Comparison of ENCODE assay signal across 20 mouse cellular contexts in the genomic region with DNA sequence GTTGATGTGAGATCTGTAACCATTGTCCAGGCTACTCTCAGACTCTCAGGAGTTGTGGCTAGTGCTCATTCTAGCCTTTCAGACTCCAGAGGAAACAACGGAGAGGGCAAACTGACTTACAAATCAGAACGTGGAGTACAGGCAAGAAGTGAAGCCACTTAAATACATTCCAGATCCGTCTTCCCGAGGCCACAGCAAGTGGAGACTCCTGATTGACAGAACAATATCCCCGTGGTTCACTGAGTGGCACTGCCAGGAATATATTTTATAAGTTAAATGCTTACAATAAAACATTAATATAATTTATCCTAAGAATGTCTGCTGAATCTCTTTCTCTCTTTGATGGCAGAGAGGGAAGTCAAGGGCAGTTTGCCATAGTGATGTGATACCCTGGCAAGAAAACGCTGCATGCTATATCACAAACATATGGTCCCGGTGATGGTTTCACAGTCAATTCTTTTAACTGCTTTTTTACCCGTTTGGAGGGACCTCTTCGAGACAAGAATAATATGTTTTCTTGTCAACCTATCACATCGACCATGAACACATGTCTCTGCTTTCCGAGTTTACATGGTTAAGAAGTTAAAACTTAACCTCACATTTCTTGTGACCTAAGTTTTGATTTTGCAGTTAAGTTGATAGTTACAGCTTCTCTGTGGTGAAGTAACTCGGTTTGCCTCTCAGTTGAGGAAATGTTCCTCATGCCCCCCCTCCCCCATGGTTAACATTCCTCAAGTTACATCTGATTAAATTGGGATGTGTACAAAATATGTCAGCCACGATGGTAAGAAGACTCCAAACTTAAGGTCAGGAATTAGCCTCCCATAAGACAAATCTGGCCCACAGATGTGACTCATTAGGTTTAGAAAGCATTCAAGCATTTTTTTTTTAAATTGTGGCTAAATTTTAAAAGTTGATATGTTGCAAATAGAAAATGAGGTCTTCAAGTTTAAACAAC.
A peak's percentile ranks its signal among the peaks of the same experiment; 100 is the strongest.
DNase-seq lines count a peak whose midpoint lies in the region; ATAC-seq and TF ChIP-seq lines count a peak whose summit lies in the region.
"Had no signal": no experiment of that assay in that cellular context is flagged by ENCODE, and none has a peak within 500 bp of the region (broad histone marks: within the 10 kb centered on the region; RNA-seq: fewer than 3 reads in every experiment).

No protein-coding gene starts in this region.

- WGBS in forebrain, embryonic 10.5 days = 70% methylated on average over 13 of the region's 13 CpGs
- WGBS in forebrain, embryonic 13.5 days = 76% methylated on average over 13 of the region's 13 CpGs
- 70% methylated on average over 13 of the region's 13 CpGs for WGBS in midbrain, embryonic 11.5 days
- 72% methylated on average over 13 of the region's 13 CpGs for WGBS in midbrain, postnatal 0 days
- 72% methylated on average over 13 of the region's 13 CpGs for WGBS in heart, embryonic 10.5 days

- peak overlapping the region; percentile 77 for H3K27ac ChIP-seq in forebrain, embryonic 10.5 days
- no peak overlapping the region for H3K27ac ChIP-seq in forebrain, embryonic 13.5 days
- H3K27ac ChIP-seq in midbrain, embryonic 11.5 days (ENCODE audit: low read depth, low read length) = no peak overlapping the region
- H3K27ac ChIP-seq in midbrain, postnatal 0 days (ENCODE audit: low read depth, low read length) = no peak overlapping the region
- peak overlapping the region; percentile 75 for H3K27ac ChIP-seq in embryonic fibroblast, embryonic 13.5 days (ENCODE audit: insufficient read depth, low read length)
- no peak overlapping the region for H3K27ac ChIP-seq in heart, embryonic 10.5 days
- H3K27ac ChIP-seq: heart, embryonic 15.5 days; hindbrain, embryonic 15.5 days; kidney, embryonic 15.5 days; liver, embryonic 14.5 days; neural tube, embryonic 13.5 days had no signal

- no peak overlapping the region for H3K4me2 ChIP-seq in forebrain, embryonic 13.5 days
- H3K4me2 ChIP-seq in midbrain, embryonic 11.5 days = no peak overlapping the region
- no peak overlapping the region for H3K4me2 ChIP-seq in midbrain, postnatal 0 days (ENCODE audit: low read depth, low read length, poor library complexity, severe bottlenecking)
- H3K4me2 ChIP-seq: heart, embryonic 15.5 days; hindbrain, embryonic 15.5 days; kidney, embryonic 15.5 days; neural tube, embryonic 13.5 days had no signal

- H3K9ac ChIP-seq in forebrain, embryonic 13.5 days = no peak overlapping the region
- H3K9ac ChIP-seq in midbrain, embryonic 11.5 days (ENCODE audit: low read length) = no peak overlapping the region
- H3K9ac ChIP-seq in midbrain, postnatal 0 days (replicated peaks; ENCODE audit: low read length, poor library complexity, severe bottlenecking) = no peak overlapping the region
- H3K9ac ChIP-seq: heart, embryonic 15.5 days; hindbrain, embryonic 15.5 days; kidney, embryonic 15.5 days; liver, embryonic 14.5 days; neural tube, embryonic 13.5 days had no signal

- no peak overlapping the region for H3K4me3 ChIP-seq in forebrain, embryonic 10.5 days
- H3K4me3 ChIP-seq in forebrain, embryonic 13.5 days = no peak overlapping the region
- H3K4me3 ChIP-seq in midbrain, embryonic 11.5 days (ENCODE audit: low read depth, low read length) = no peak overlapping the region
- H3K4me3 ChIP-seq in midbrain, postnatal 0 days (ENCODE audit: low read depth, low read length) = no peak overlapping the region
- H3K4me3 ChIP-seq in embryonic fibroblast, embryonic 13.5 days (ENCODE audit: insufficient read depth, low read length) = no peak overlapping the region
- H3K4me3 ChIP-seq in heart, embryonic 10.5 days = no peak overlapping the region
- H3K4me3 ChIP-seq: heart, embryonic 15.5 days; hindbrain, embryonic 15.5 days; kidney, embryonic 15.5 days; neural tube, embryonic 13.5 days had no signal

- H3K9me3 ChIP-seq in forebrain, embryonic 10.5 days = no peaks in the 10 kb centered on the region
- no peaks in the 10 kb centered on the region for H3K9me3 ChIP-seq in forebrain, embryonic 13.5 days (replicated peaks)
- H3K9me3 ChIP-seq in midbrain, embryonic 11.5 days (ENCODE audit: control insufficient read depth, low read length) = no peaks in the 10 kb centered on the region
- H3K9me3 ChIP-seq in midbrain, postnatal 0 days (ENCODE audit: low read length) = no peaks in the 10 kb centered on the region
- no peaks in the 10 kb centered on the region for H3K9me3 ChIP-seq in heart, embryonic 10.5 days
- H3K9me3 ChIP-seq: heart, embryonic 15.5 days; hindbrain, embryonic 15.5 days; kidney, embryonic 15.5 days; neural tube, embryonic 13.5 days had no signal

- no peak; the same call in 1 of the 2 replicates for TF ChIP-seq POLR2A in embryonic fibroblast, embryonic 13.5 days (IDR thresholded peaks at IDR 0.05; ENCODE audit: low read depth, low read length)

- no peak for ATAC-seq in forebrain, embryonic 13.5 days
- ATAC-seq in midbrain, embryonic 11.5 days (ENCODE audit: low FRiP score) = no peak
- ATAC-seq in midbrain, postnatal 0 days (ENCODE audit: low FRiP score) = no peak
- ATAC-seq: intestine, embryonic 16.5 days; lung, postnatal 0 days had no signal

- no peak for DNase-seq in forebrain, embryonic 10.5 days (ENCODE audit: extremely low spot score, low spot score)
- DNase-seq in midbrain, embryonic 11.5 days (ENCODE audit: low spot score, missing footprints) = peak; percentile 74
- no peak for DNase-seq in midbrain, postnatal 0 days (ENCODE audit: low spot score)
- no peak for DNase-seq in layer of hippocampus, adult 9-11 months
- no peak for DNase-seq in thymus, postnatal 10 days (ENCODE audit: low spot score in 2 of 2)
- no peak for DNase-seq in heart, embryonic 10.5 days (ENCODE audit: low spot score)
- DNase-seq: adrenal gland, postnatal 10 days; cerebellum, adult 8-10 months; heart, adult 18-20 months; right cerebral cortex, postnatal 4 days; thymus, postnatal 4 days had no signal

- TF ChIP-seq CTCF in midbrain, postnatal 0 days (IDR thresholded peaks at IDR 0.05) = no peak
- no peak for TF ChIP-seq CTCF in embryonic fibroblast, embryonic 13.5 days (IDR thresholded peaks at IDR 0.05; ENCODE audit: borderline replicate concordance, insufficient read depth, low read length)

- no peaks in the 10 kb centered on the region for H3K27me3 ChIP-seq in forebrain, embryonic 10.5 days (ENCODE audit: poor library complexity, severe bottlenecking)
- H3K27me3 ChIP-seq in forebrain, embryonic 13.5 days = no peaks in the 10 kb centered on the region
- H3K27me3 ChIP-seq in midbrain, embryonic 11.5 days (ENCODE audit: control insufficient read depth, insufficient read depth, low read length) = no peaks in the 10 kb centered on the region
- no peaks in the 10 kb centered on the region for H3K27me3 ChIP-seq in midbrain, postnatal 0 days (ENCODE audit: insufficient read depth, low read length)
- H3K27me3 ChIP-seq in heart, embryonic 10.5 days (ENCODE audit: insufficient read depth, poor library complexity, severe bottlenecking) = no peaks in the 10 kb centered on the region
- H3K27me3 ChIP-seq: heart, embryonic 15.5 days; hindbrain, embryonic 15.5 days; kidney, embryonic 15.5 days; neural tube, embryonic 13.5 days had no signal

- no peaks in the 10 kb centered on the region for H3K36me3 ChIP-seq in forebrain, embryonic 10.5 days (replicated peaks)
- H3K36me3 ChIP-seq in forebrain, embryonic 13.5 days (ENCODE audit: poor library complexity, severe bottlenecking) = no peaks in the 10 kb centered on the region
- no peaks in the 10 kb centered on the region for H3K36me3 ChIP-seq in midbrain, embryonic 11.5 days (ENCODE audit: control insufficient read depth, insufficient read depth, low read length)
- H3K36me3 ChIP-seq in midbrain, postnatal 0 days (ENCODE audit: insufficient read depth, low read length) = no peaks in the 10 kb centered on the region
- no peaks in the 10 kb centered on the region for H3K36me3 ChIP-seq in heart, embryonic 10.5 days
- H3K36me3 ChIP-seq: heart, embryonic 15.5 days; hindbrain, embryonic 15.5 days; kidney, embryonic 15.5 days; neural tube, embryonic 13.5 days had no signal

- peaks cover 10% of the 10 kb centered on the region; the same call in 1 of the 2 replicates for H3K4me1 ChIP-seq in forebrain, embryonic 10.5 days
- no peaks in the 10 kb centered on the region for H3K4me1 ChIP-seq in forebrain, embryonic 13.5 days
- no peaks in the 10 kb centered on the region; the same call in 1 of the 2 replicates for H3K4me1 ChIP-seq in midbrain, embryonic 11.5 days (ENCODE audit: control insufficient read depth, insufficient read depth, low read length)
- H3K4me1 ChIP-seq in midbrain, postnatal 0 days (ENCODE audit: insufficient read depth, low read length) = no peaks in the 10 kb centered on the region
- H3K4me1 ChIP-seq in embryonic fibroblast, embryonic 13.5 days (ENCODE audit: control insufficient read depth, insufficient read depth, low read length) = peaks cover 5% of the 10 kb centered on the region
- no peaks in the 10 kb centered on the region for H3K4me1 ChIP-seq in heart, embryonic 10.5 days
- H3K4me1 ChIP-seq: heart, embryonic 15.5 days; hindbrain, embryonic 15.5 days; kidney, embryonic 15.5 days; neural tube, embryonic 13.5 days had no signal

Comparison
In these comparisons a context has a peak if more than half of its experiments do, and no peak if none do; other contexts are left out.
1. H3K27ac ChIP-seq: peak in forebrain, embryonic 10.5 days (single experiment) and embryonic fibroblast, embryonic 13.5 days (single experiment); none in forebrain, embryonic 13.5 days (single experiment), midbrain, embryonic 11.5 days (single experiment), midbrain, postnatal 0 days (single experiment) and heart, embryonic 10.5 days (single experiment).